Mouse (Mus musculus) liver, embryonic 14.5 days (tissue): ENCODE results near the gene Ralgapa2. TPM values are rescaled to one million over a fixed set of nuclear protein-coding genes. Genes with fewer than 3 reads are reported as not detected.

Experiments
- ATAC-seq: fragments of 200-750 bp; cut with Nextera tagmentation; 2 replicates; pipeline ENCODE4 v1.8.0; 2017; ENCODE audit warnings: moderate number of reproducible peaks, mild to moderate bottlenecking, moderate library complexity; ENCODE audit not compliant: insufficient read depth
- DNase-seq, 3 experiments: peaks; one replicate each; pipeline ENCODE4 v3.0.0-alpha.2; 2012 to 2013; ENCODE audit warnings: low read depth in 3 of 3, low spot score in 3 of 3
- H3K27ac ChIP-seq: fragments of 300-500 bp; sonication (generic); 2 replicates; pipeline ENCODE4 v1.5.1; 2014; ENCODE audit warnings: moderate library complexity, mild to moderate bottlenecking, control low read depth, inconsistent platforms
- H3K27me3 ChIP-seq: fragments of 300-500 bp; sonication (generic); 2 replicates; pipeline ENCODE4 v1.6.1; 2014; ENCODE audit warnings: mild to moderate bottlenecking, low read length, moderate library complexity; ENCODE audit not compliant: control insufficient read depth, insufficient read depth
- H3K36me3 ChIP-seq: fragments of 300-500 bp; sonication (generic); replicated peaks from 2 replicates; pipeline ENCODE4 v1.6.1; 2014; ENCODE audit warnings: low read depth; ENCODE audit not compliant: control insufficient read depth, insufficient read depth
- H3K4me1 ChIP-seq, 2 experiments: fragments of 200-500 bp in 1 of 2; fragments of 300-500 bp in 1 of 2; sonication (generic) in 1 of 2; replicated peaks; 2 replicates each; pipeline ENCODE4 v1.6.1; 2012 to 2014; ENCODE audit warnings: antibody characterized with exemption in 1 of 2, inconsistent platforms in 1 of 2, low read length in 1 of 2; ENCODE audit not compliant: control insufficient read depth in 2 of 2, insufficient read depth in 2 of 2
- H3K4me2 ChIP-seq: fragments of 300-500 bp; sonication (generic); 2 replicates; pipeline ENCODE4 v1.6.1; 2014; ENCODE audit warnings: low read depth, mild to moderate bottlenecking, control low read depth, moderate library complexity
- H3K4me3 ChIP-seq, 2 experiments: fragments of 200-500 bp in 1 of 2; fragments of 300-500 bp in 1 of 2; sonication (generic) in 1 of 2; 2 replicates each; pipeline ENCODE4 v1.5.1; 2012 to 2014; ENCODE audit warnings: low read depth in 2 of 2, low read length in 2 of 2, mild to moderate bottlenecking in 2 of 2, control low read depth in 1 of 2, inconsistent platforms in 1 of 2, moderate library complexity in 1 of 2; ENCODE audit not compliant: insufficient read depth in 1 of 2
- H3K9ac ChIP-seq: fragments of 300-500 bp; sonication (generic); replicated peaks from 2 replicates; pipeline ENCODE4 v1.6.1; 2014; ENCODE audit warnings: mild to moderate bottlenecking, control low read depth, moderate library complexity
- H3K9me3 ChIP-seq: fragments of 300-500 bp; sonication (generic); 2 replicates; pipeline ENCODE4 v1.6.1; 2016; ENCODE audit warnings: low read length, mixed read lengths; ENCODE audit not compliant: control insufficient read depth
- CTCF ChIP-seq: IDR thresholded peaks from 2 replicates; pipeline ENCODE4 v1.5.1; 2016; ENCODE audit warnings: antibody characterized with exemption, low read depth, control low read depth
- EP300 ChIP-seq: IDR thresholded peaks from 2 replicates; pipeline ENCODE4 v1.6.1; 2016; ENCODE audit warnings: antibody characterized with exemption, low read depth
- WGBS: fragments of 180-500 bp; shearing (Covaris S2); extraction: QIAGEN DNeasy Blood & Tissue Kit; methylation state at CpG from one replicate; pipeline ENCODE4 v1.1.7; 2014; ENCODE audit not compliant: insufficient replicate concordance; 5-methylcytosine and 5-hydroxymethylcytosine counted together
- polyA plus RNA-seq, 2 experiments: library from polyadenylated mRNA; depleted of rRNA in 1 of 2; stranded (reverse) in 1 of 2; unstranded in 1 of 2; fragments of >200 nt; fragmentation: Nextera tagmentation in 1 of 2; extraction: Ambion mirVana in 1 of 2; gene quantifications; 2 replicates each; pipeline versions ENCODE4 v1.2.1 to v1.2.3; 2012 to 2014

Gene Ralgapa2
- polyA plus RNA-seq, 2 experiments, result 2.1 to 3.6 TPM

DNA sequence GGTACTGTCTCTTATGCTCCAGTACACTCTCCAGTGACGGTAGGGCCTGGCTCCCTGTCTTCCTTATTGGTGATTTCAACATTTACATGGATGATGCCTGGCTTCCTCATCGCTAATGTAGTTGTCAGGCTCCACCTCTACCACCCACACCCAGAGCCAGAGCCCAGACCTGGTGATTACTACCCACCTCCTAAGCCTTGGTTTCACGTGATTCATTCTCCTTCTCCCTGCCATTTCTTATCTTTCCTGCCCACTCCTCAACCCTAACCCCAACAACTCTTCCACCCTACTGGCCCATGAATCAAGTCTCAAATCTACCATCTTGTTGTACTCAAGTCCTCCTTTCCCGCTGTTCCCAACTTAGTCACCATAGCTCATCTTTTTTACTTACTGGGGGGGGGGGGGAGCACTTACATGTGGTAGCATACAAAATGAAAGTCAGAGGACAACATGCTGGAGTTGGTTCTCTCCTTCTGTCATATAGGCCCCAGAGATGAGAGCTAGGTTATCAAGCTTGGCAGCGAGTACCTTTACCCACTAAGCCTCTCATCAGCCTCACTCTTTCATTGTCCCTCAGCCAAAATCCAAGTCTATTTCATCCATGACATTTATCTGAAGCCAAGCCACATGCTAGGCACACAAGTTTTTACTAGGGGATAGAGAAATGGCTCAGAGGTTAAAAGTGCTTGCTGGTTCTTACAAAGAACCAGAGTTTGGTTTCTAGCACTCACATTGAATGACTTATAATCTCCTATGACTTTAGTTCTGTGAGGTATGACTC lies 20.1 kb downstream of the Ralgapa2 start:
- no peaks in the 10 kb centered on the region for H3K36me3 ChIP-seq
- no peak for DNase-seq
- no peak overlapping the region for H3K4me3 ChIP-seq
- TF ChIP-seq EP300 (no peak), CTCF (no peak)
- ATAC-seq, result peak; percentile 56; the same call in 1 of the 2 replicates
- no peak overlapping the region for H3K27ac ChIP-seq
- H3K4me2 ChIP-seq, result no peak overlapping the region
- no peaks in the 10 kb centered on the region for H3K27me3 ChIP-seq
- WGBS, result 49% methylated on average over 5 of the region's 5 CpGs
- no peaks in the 10 kb centered on the region for H3K9me3 ChIP-seq
- H3K4me1 ChIP-seq, result peaks cover 6 to 14% of the 10 kb centered on the region in 2 experiments
- no peak overlapping the region for H3K9ac ChIP-seq

DNA sequence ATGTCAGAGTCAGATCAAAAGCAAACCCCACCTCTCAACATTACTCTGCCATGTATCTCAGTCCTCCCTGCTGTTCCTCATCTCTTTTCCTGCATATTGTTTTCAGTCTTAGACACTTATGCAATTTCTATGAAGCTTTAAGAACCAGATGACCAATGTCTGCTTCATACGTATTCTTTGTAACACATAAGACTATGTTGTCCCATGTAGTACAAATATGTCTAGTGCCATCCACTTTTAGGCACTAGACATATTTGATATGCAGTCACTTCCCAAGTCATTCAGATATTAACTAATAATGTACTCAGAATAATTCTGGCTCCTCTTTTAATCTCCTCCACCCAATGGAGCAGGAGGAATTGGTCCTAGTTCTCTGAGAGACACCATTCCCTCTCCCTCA lies 21.2 kb downstream of the Ralgapa2 start:
- no peak overlapping the region for H3K4me3 ChIP-seq
- ATAC-seq (no peak), DNase-seq (no peak)
- H3K27ac ChIP-seq, result no peak overlapping the region
- TF ChIP-seq EP300 (no peak), CTCF (no peak)
- H3K9ac ChIP-seq, result no peak overlapping the region
- H3K27me3 ChIP-seq, result no peaks in the 10 kb centered on the region
- H3K9me3 ChIP-seq, result no peaks in the 10 kb centered on the region
- no peaks in the 10 kb centered on the region for H3K36me3 ChIP-seq
- H3K4me1 ChIP-seq, result peaks cover 2 to 13% of the 10 kb centered on the region in 2 experiments; a peak in 3 of 4 replicates
- no peak overlapping the region for H3K4me2 ChIP-seq
- 66% methylated on average over 1 of the region's 1 CpGs for WGBS

DNA sequence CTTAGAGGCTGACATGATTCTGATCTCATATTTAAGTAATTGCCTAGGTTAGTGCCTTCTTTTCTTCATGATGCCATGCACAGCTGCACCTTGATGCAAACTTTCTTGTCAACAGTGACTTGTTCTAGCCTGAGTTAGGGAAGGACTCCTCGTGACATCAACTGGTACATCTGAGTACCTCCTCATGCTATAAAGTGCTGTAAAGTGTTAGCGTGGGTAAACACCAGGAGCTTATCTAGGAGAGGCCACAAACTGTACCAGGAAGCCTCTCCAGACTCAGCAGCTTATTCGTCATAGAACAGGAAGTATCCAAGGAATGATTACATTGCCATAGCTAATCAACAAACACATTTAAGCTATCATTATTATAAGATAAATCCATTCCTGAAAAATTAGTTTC lies 23.9 kb downstream of the Ralgapa2 start:
- Histone ChIP-seq H3K27me3 (no peaks in the 10 kb centered on the region), H3K4me2 (no peak overlapping the region), H3K4me3 (no peak overlapping the region), H3K9ac (no peak overlapping the region), H3K36me3 (no peaks in the 10 kb centered on the region), H3K27ac (no peak overlapping the region), H3K9me3 (no peaks in the 10 kb centered on the region), H3K4me1 (peaks cover 2 to 11% of the 10 kb centered on the region in 2 experiments; a peak in 3 of 4 replicates)
- TF ChIP-seq CTCF (no peak), EP300 (no peak)
- no peak for ATAC-seq
- no peak for DNase-seq
- WGBS, result 20% methylated on average over 3 of the region's 3 CpGs

DNA sequence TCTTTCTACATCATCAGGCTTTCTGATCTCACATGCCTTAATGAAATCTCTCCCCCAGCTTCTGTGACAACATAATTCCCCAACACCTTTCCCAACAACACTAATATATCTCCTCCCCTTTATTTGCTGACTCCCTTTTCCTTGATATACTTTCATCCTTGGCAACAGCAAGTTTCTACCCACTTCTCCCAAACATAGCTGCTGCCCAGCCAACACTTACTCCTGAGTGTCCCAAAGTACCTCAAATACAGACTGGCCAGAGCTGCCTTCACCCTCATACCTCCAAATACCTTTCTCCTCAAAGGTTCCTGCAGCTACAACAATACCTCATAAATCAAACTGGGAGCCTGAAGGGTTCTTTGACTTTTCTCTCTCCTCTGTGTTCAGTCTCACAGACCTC lies 29.3 kb downstream of the Ralgapa2 start:
- peaks cover 0 to 5% of the 10 kb centered on the region in 2 experiments; a peak in 3 of 4 replicates for H3K4me1 ChIP-seq
- TF ChIP-seq CTCF, result no peak
- TF ChIP-seq EP300, result no peak
- no peak overlapping the region for H3K4me3 ChIP-seq
- no peak overlapping the region for H3K4me2 ChIP-seq
- DNase-seq (no peak), ATAC-seq (no peak)
- no peaks in the 10 kb centered on the region for H3K9me3 ChIP-seq
- no peaks in the 10 kb centered on the region for H3K27me3 ChIP-seq
- no peaks in the 10 kb centered on the region for H3K36me3 ChIP-seq
- H3K27ac ChIP-seq, result no peak overlapping the region
- H3K9ac ChIP-seq, result no peak overlapping the region

DNA sequence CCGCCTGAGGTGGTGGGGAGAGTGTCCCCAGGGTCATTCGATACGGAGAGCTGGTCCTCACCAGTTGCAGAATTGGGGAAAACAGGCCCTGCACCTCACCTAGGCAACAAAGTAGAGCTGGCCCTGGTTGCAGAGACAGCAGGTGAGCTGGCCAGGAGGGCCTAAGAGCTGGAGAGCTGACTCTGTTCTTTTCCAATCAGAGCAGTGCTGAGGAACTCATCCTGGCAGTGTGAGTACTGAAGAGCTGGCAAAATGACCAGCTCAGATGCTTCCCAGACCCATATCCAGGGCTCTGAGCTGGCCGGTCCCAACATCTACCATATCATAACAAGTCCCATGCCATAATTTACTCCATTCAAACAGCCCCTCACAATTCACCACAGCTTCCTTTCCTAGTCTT lies 34.7 kb downstream of the Ralgapa2 start:
- Histone ChIP-seq H3K4me1 (no peaks in the 10 kb centered on the region), H3K27me3 (no peaks in the 10 kb centered on the region), H3K4me3 (no peak overlapping the region), H3K36me3 (no peaks in the 10 kb centered on the region), H3K27ac (no peak overlapping the region), H3K9me3 (no peaks in the 10 kb centered on the region), H3K9ac (no peak overlapping the region), H3K4me2 (no peak overlapping the region)
- ATAC-seq (no peak), DNase-seq (no peak)
- 80% methylated on average over 4 of the region's 4 CpGs for WGBS
- TF ChIP-seq EP300, result no peak
- no peak for TF ChIP-seq CTCF
